Mouse (Mus musculus): ENCODE results near the gene Atg101. TPM values are rescaled to one million over a fixed set of nuclear protein-coding genes. Genes with fewer than 3 reads are reported as not detected.

Atg101 gene
- polyA plus RNA-seq, 1 experiment from 2014 or later = 74.4 TPM

DNA sequence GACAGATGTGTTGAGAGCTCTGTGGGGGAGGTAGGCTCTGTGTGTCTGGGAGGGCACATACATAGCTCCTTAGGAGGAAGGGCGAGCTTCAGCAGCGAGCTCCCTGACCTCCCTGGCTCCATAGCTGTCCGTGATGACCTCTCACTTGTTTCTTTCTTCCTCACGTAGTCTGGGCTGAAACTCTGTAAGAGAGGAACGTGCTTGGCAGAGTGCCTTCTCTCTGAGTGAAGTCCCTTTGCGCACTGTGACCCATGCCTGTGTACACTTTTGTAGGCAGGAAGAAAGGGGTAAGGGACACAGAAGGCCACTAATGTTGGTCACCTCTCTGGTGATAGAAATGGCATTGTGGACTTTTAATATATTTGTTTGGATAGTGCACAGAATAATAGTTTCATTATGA lies 3.3 kb downstream of the Atg101 start:
- Histone ChIP-seq H3K4me2 (ENCODE audit: low read depth) (no peak overlapping the region), H3K36me3 (ENCODE audit: control insufficient read depth, insufficient read depth, low read length) (peaks cover 4% of the 10 kb centered on the region; the same call in 1 of the 2 replicates), H3K27me3 (ENCODE audit: control insufficient read depth, insufficient read depth, low read length) (no peaks in the 10 kb centered on the region), H3K27ac (ENCODE audit: low read depth, low read length) (no peak overlapping the region), H3K4me1 (ENCODE audit: control insufficient read depth, insufficient read depth, low read length) (peaks cover 7% of the 10 kb centered on the region), H3K9me3 (ENCODE audit: control insufficient read depth, low read length) (no peaks in the 10 kb centered on the region), H3K4me3 (ENCODE audit: low read depth, low read length) (no peak overlapping the region), H3K9ac (ENCODE audit: low read length) (no peak overlapping the region)
- DNase-seq (ENCODE audit: low spot score) = no peak
- ATAC-seq (ENCODE audit: insufficient read depth, low FRiP score, low TSS enrichment) = no peak
- WGBS = 93% methylated on average over 6 of the region's 6 CpGs

DNA sequence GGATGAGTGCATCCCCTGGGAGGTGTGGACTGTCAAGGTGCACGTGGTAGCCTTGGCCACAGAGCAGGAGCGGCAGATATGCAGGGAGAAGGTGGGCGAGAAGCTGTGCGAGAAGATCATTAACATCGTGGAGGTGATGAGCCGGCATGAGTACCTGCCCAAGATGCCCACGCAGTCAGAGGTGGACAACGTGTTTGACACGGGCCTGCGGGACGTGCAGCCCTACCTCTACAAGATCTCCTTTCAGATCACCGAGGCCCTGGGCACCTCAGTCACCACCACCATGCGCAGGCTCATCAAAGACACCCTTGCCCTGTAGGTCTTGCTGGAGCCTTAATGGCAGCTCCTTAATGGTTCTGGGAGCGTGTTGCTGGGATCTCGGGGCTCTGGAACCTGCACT lies 6.3 kb downstream of the Atg101 start:
- H3K27me3 ChIP-seq (ENCODE audit: control insufficient read depth, insufficient read depth, low read length) = no peaks in the 10 kb centered on the region
- H3K4me1 ChIP-seq (ENCODE audit: control insufficient read depth, insufficient read depth, low read length) = no peaks in the 10 kb centered on the region
- no peaks in the 10 kb centered on the region for H3K9me3 ChIP-seq (ENCODE audit: control insufficient read depth, low read length)
- WGBS = 94% methylated on average over 15 of the region's 15 CpGs
- H3K27ac ChIP-seq (ENCODE audit: low read depth, low read length) = no peak overlapping the region
- no peak overlapping the region for H3K9ac ChIP-seq (ENCODE audit: low read length)
- no peak overlapping the region for H3K4me2 ChIP-seq (ENCODE audit: low read depth)
- DNase-seq (ENCODE audit: low spot score) = no peak
- no peak for ATAC-seq (ENCODE audit: insufficient read depth, low FRiP score, low TSS enrichment)
- H3K36me3 ChIP-seq (ENCODE audit: control insufficient read depth, insufficient read depth, low read length) = peaks cover 4% of the 10 kb centered on the region; the same call in 1 of the 2 replicates
- no peak overlapping the region for H3K4me3 ChIP-seq (ENCODE audit: low read depth, low read length)

DNA sequence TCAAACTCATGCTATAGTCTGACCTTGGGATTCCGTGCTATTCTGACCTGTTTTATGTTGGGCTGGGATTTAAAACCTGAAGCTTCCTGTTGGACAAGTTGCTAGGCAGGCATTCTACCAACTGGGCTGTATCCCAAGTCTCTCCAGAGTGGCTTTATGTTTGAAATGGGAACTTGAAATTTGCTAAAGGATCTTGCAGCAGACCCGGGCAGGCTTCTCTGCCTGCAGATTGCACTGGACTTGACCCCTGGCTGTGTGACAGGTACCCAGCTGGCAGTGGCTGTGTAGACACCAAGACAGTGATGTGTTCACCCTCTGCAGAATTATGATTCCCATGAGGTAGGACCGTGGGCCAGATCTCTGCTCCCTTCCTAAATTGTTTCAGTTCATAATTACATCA lies 7.9 kb downstream of the Atg101 start:
- no peak for ATAC-seq (ENCODE audit: insufficient read depth, low FRiP score, low TSS enrichment)
- 89% methylated on average over 3 of the region's 3 CpGs for WGBS
- H3K36me3 ChIP-seq (ENCODE audit: control insufficient read depth, insufficient read depth, low read length) = peaks cover 4% of the 10 kb centered on the region; the same call in 1 of the 2 replicates
- no peaks in the 10 kb centered on the region for H3K27me3 ChIP-seq (ENCODE audit: control insufficient read depth, insufficient read depth, low read length)
- no peak overlapping the region for H3K4me2 ChIP-seq (ENCODE audit: low read depth)
- H3K9me3 ChIP-seq (ENCODE audit: control insufficient read depth, low read length) = no peaks in the 10 kb centered on the region
- DNase-seq (ENCODE audit: low spot score) = no peak
- no peaks in the 10 kb centered on the region for H3K4me1 ChIP-seq (ENCODE audit: control insufficient read depth, insufficient read depth, low read length)
- H3K4me3 ChIP-seq (ENCODE audit: low read depth, low read length) = no peak overlapping the region
- H3K27ac ChIP-seq (ENCODE audit: low read depth, low read length) = no peak overlapping the region
- no peak overlapping the region for H3K9ac ChIP-seq (ENCODE audit: low read length)

DNA sequence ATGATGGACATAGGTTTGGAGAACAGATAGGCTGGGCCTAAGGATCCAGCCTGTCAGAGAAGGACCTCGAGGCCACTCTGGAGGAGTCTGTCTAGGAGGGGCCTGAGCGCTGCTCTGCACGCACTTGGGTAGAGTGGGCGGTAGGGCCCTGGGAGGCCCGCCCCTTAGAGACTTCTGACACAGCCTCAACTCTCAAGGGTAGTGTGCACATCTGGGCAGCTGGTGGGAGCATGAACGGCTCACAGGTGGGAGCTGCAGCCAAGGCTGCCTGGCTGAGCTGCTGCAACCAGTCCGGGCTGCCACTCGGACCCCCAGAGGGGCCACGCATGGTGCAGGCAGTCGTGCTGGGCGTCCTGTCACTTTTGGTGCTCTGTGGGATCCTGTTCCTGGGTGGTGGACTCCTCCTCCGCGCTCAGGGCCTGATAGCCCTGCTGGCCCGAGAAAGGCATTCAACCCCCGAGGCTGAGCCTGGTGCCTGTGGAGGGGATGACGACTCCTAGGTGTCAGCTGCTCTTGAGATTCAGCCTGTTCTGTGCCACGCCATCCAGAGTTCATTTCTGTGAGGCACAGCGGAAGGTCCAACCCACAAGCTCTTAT lies 9.1 kb downstream of the Atg101 start, which contains the start of gene 6030408B16Rik:
TSS of gene 6030408B16Rik (plus strand) at position 188 of the 597 bp plus-strand sequence.
- Histone ChIP-seq H3K9me3 (ENCODE audit: control insufficient read depth, low read length) (no peaks in the 10 kb centered on the region), H3K27ac (ENCODE audit: low read depth, low read length) (no peak within 1 kb of the TSS), H3K36me3 (ENCODE audit: control insufficient read depth, insufficient read depth, low read length) (peaks cover 4% of the 10 kb centered on the region; the same call in 1 of the 2 replicates), H3K9ac (ENCODE audit: low read length) (no peak within 1 kb of the TSS), H3K4me2 (ENCODE audit: low read depth) (no peak within 1 kb of the TSS), H3K4me1 (ENCODE audit: control insufficient read depth, insufficient read depth, low read length) (no peaks in the 10 kb centered on the region), H3K4me3 (ENCODE audit: low read depth, low read length) (no peak within 1 kb of the TSS), H3K27me3 (ENCODE audit: control insufficient read depth, insufficient read depth, low read length) (no peaks in the 10 kb centered on the region)
- no peak for ATAC-seq (ENCODE audit: insufficient read depth, low FRiP score, low TSS enrichment)
- DNase-seq (ENCODE audit: low spot score) = no peak
- WGBS = 54% methylated on average over 18 of the region's 18 CpGs

DNA sequence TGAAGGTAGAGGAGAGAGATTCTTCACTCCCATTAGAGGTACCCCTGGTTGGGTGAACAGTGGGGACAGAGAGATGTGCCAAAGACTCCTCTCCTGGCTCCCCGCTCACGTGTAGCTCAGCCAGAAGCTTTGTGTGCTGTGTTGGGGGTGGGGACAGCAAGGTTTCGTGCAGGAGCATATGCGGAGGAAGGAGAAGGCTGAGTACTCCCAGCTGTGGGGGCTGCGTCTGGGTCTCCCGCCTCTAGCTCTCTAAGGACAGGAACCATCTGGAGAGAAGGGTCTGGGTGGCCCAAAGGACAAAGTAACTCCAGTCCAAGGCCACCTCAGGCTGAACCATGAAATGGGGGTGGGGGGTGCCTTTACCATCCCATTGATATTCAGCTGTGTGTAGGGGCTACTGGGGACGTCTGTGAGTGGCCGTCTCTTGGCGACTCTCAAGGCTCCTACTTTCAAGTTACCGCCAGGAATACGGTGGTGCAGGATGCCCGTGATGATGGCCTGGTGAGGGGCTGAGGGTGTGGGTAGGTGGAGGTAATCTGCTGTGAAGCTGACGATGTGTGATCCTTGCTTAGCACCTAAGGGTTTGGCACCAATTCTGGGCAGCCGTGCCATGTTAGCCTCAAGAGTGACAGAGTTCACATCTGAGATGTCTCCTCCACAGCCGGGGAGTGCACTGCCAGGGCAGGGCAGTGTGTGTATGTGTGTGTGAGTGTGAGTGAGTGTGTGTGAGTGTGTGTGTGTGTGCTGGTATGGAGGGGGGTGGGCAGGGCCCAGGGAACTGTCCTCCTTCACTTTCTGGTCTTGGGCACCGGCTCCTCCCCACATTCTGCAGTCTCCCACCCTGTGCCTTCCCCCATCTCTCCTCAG lies 10.2 kb downstream of the Atg101 start:
- no peak overlapping the region for H3K27ac ChIP-seq (ENCODE audit: low read depth, low read length)
- ATAC-seq (ENCODE audit: insufficient read depth, low FRiP score, low TSS enrichment) (no peak), DNase-seq (ENCODE audit: low spot score) (no peak)
- H3K9ac ChIP-seq (ENCODE audit: low read length) = no peak overlapping the region
- no peaks in the 10 kb centered on the region for H3K4me1 ChIP-seq (ENCODE audit: control insufficient read depth, insufficient read depth, low read length)
- no peak overlapping the region for H3K4me3 ChIP-seq (ENCODE audit: low read depth, low read length)
- H3K27me3 ChIP-seq (ENCODE audit: control insufficient read depth, insufficient read depth, low read length) = no peaks in the 10 kb centered on the region
- H3K4me2 ChIP-seq (ENCODE audit: low read depth) = no peak overlapping the region
- no peaks in the 10 kb centered on the region for H3K9me3 ChIP-seq (ENCODE audit: control insufficient read depth, low read length)
- WGBS = 62% methylated on average over 16 of the region's 16 CpGs
- peaks cover 4% of the 10 kb centered on the region; the same call in 1 of the 2 replicates for H3K36me3 ChIP-seq (ENCODE audit: control insufficient read depth, insufficient read depth, low read length)

DNA sequence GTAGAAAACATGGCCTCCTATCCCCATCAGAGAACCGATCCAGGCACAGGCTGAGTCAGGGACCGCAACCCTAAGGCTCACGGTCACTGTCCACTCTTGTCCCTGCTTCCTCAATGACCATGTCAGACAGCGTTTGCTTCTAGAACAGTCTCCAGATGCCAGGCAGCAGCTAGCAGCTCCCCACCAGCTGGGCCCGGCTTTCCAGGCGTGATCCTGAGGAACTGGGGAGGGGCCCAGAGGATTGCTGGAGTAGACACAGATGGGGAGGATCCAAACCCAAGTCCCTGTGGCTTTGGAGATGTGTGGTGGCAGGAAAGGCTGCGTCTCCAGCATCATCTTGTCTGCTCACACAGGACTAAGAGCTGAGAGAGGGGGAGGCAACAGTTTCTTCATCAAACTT lies 11.0 kb downstream of the Atg101 start:
- ATAC-seq (ENCODE audit: insufficient read depth, low FRiP score, low TSS enrichment) (no peak), DNase-seq (ENCODE audit: low spot score) (no peak)
- no peak overlapping the region for H3K9ac ChIP-seq (ENCODE audit: low read length)
- H3K27ac ChIP-seq (ENCODE audit: low read depth, low read length) = no peak overlapping the region
- H3K36me3 ChIP-seq (ENCODE audit: control insufficient read depth, insufficient read depth, low read length) = peaks cover 4% of the 10 kb centered on the region; the same call in 1 of the 2 replicates
- WGBS = 86% methylated on average over 7 of the region's 7 CpGs
- no peak overlapping the region for H3K4me3 ChIP-seq (ENCODE audit: low read depth, low read length)
- no peaks in the 10 kb centered on the region for H3K9me3 ChIP-seq (ENCODE audit: control insufficient read depth, low read length)
- no peak overlapping the region for H3K4me2 ChIP-seq (ENCODE audit: low read depth)
- H3K27me3 ChIP-seq (ENCODE audit: control insufficient read depth, insufficient read depth, low read length) = no peaks in the 10 kb centered on the region
- no peaks in the 10 kb centered on the region for H3K4me1 ChIP-seq (ENCODE audit: control insufficient read depth, insufficient read depth, low read length)

DNA sequence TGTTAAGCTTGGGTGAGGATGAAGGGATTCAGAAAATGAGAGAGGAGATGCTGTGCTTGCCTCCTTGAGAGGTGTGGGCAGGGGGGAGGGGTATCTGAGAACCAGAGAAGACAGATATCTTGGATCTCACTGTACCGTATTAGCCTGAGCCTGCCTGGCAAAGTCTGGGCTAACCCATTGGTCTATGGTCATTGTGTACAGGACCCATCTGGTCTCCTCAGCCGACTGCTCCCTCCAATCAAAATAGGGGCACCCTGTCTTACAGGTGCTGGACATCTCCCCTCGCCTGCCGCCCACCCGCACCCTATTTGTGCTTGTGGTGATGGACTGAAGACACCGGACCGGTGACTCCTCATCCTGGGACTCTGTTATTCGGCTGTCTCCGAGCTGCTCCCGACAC lies 11.5 kb downstream of the Atg101 start:
- H3K36me3 ChIP-seq (ENCODE audit: control insufficient read depth, insufficient read depth, low read length) = peaks cover 3% of the 10 kb centered on the region; the same call in 1 of the 2 replicates
- H3K4me3 ChIP-seq (ENCODE audit: low read depth, low read length) = no peak overlapping the region
- no peaks in the 10 kb centered on the region for H3K27me3 ChIP-seq (ENCODE audit: control insufficient read depth, insufficient read depth, low read length)
- H3K27ac ChIP-seq (ENCODE audit: low read depth, low read length) = no peak overlapping the region
- no peaks in the 10 kb centered on the region for H3K4me1 ChIP-seq (ENCODE audit: control insufficient read depth, insufficient read depth, low read length)
- WGBS = 96% methylated on average over 10 of the region's 10 CpGs
- no peak overlapping the region for H3K4me2 ChIP-seq (ENCODE audit: low read depth)
- H3K9me3 ChIP-seq (ENCODE audit: control insufficient read depth, low read length) = no peaks in the 10 kb centered on the region
- H3K9ac ChIP-seq (ENCODE audit: low read length) = no peak overlapping the region
- ATAC-seq (ENCODE audit: insufficient read depth, low FRiP score, low TSS enrichment) (no peak), DNase-seq (ENCODE audit: low spot score) (no peak)

DNA sequence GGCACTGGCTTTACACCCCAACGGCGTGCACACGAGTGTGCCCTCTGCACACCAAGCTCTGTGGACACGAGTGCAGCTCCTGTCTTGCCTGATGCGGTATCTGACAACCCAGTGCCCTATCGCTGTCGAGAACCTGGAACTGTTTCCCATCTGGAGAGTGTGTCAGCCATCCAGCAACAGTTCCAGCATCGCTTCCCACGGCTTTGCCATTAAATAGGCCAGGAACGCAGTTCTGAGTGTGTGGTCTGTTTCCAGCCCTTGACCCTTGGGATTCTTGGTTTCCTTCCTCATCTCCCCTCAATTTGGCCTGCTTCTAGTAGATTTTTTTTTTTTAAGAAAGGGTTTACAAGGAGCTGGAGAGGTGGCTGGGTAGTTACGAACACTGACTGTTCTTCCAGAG lies 12.0 kb downstream of the Atg101 start:
- WGBS = 88% methylated on average over 11 of the region's 11 CpGs
- no peak for ATAC-seq (ENCODE audit: insufficient read depth, low FRiP score, low TSS enrichment)

More for the DNA sequence above, 12.0 kb downstream of the Atg101 start:
- Histone ChIP-seq H3K4me1 (ENCODE audit: control insufficient read depth, insufficient read depth, low read length) (no peaks in the 10 kb centered on the region), H3K4me3 (ENCODE audit: low read depth, low read length) (no peak overlapping the region), H3K9me3 (ENCODE audit: control insufficient read depth, low read length) (no peaks in the 10 kb centered on the region), H3K9ac (ENCODE audit: low read length) (no peak overlapping the region), H3K27ac (ENCODE audit: low read depth, low read length) (no peak overlapping the region), H3K4me2 (ENCODE audit: low read depth) (no peak overlapping the region), H3K36me3 (ENCODE audit: control insufficient read depth, insufficient read depth, low read length) (peaks cover under 1% of the 10 kb centered on the region; the same call in 1 of the 2 replicates), H3K27me3 (ENCODE audit: control insufficient read depth, insufficient read depth, low read length) (no peaks in the 10 kb centered on the region)
- DNase-seq (ENCODE audit: low spot score) = no peak
